Mouse (Mus musculus): ENCODE results near the gene Magi2.
"Not testable (repeated sequence)": the region's sequence is repeated elsewhere in the genome, so short reads cannot be mapped to it uniquely, and the experiment has no call there.

Gene Magi2

GRCm38 (mm10) chr5:19226866-19227243 lies at the start of gene Magi2:
TSS of gene Magi2 (plus strand) at chr5:19227036.
- DNase-seq (ENCODE audit: low read depth, low spot score) = no peak

GRCm38 (mm10) chr5:19178594-19178993 lies 48.2 kb upstream of the Magi2 start:
- DNase-seq (ENCODE audit: low read depth, low spot score) = no peak

GRCm38 (mm10) chr5:19186175-19186574 lies 40.7 kb upstream of the Magi2 start:
- no peak for DNase-seq (ENCODE audit: low read depth, low spot score)

- DNase-seq (ENCODE audit: low read depth, low spot score) = no peak
These were observed 15.2 kb upstream of the Magi2 start for GRCm38 (mm10) chr5:19211665-19212064.

GRCm38 (mm10) chr5:19226144-19226865 lies 531 bp upstream of the Magi2 start:
- peak; percentile 65 for DNase-seq (ENCODE audit: low read depth, low spot score)

GRCm38 (mm10) chr5:19227281-19227680 lies 445 bp downstream of the Magi2 start:
- no peak for DNase-seq (ENCODE audit: low read depth, low spot score)

- DNase-seq (ENCODE audit: low read depth, low spot score) = peak; percentile 35
These were observed 1.0 kb downstream of the Magi2 start for GRCm38 (mm10) chr5:19227791-19228331.

- no peak for DNase-seq (ENCODE audit: low read depth, low spot score)
These were observed 15.0 kb downstream of the Magi2 start for GRCm38 (mm10) chr5:19241797-19242196.

GRCm38 (mm10) chr5:19246426-19246825 lies 19.6 kb downstream of the Magi2 start:
- no peak for DNase-seq (ENCODE audit: low read depth, low spot score)

- DNase-seq (ENCODE audit: low read depth, low spot score) = no peak
These were observed 20.4 kb downstream of the Magi2 start for GRCm38 (mm10) chr5:19247266-19247665.

- no peak for DNase-seq (ENCODE audit: low read depth, low spot score)
These were observed 36.0 kb downstream of the Magi2 start for GRCm38 (mm10) chr5:19262816-19263215.

GRCm38 (mm10) chr5:19264627-19265026 lies 37.8 kb downstream of the Magi2 start:
- DNase-seq (ENCODE audit: low read depth, low spot score) = no peak

- no peak for DNase-seq (ENCODE audit: low read depth, low spot score)
These were observed 65.7 kb downstream of the Magi2 start for GRCm38 (mm10) chr5:19292581-19292980.

GRCm38 (mm10) chr5:19306656-19307055 lies 79.8 kb downstream of the Magi2 start:
- no peak for DNase-seq (ENCODE audit: low read depth, low spot score)

GRCm38 (mm10) chr5:19309870-19310269 lies 83.0 kb downstream of the Magi2 start:
- DNase-seq (ENCODE audit: low read depth, low spot score) = no peak

- no peak for DNase-seq (ENCODE audit: low read depth, low spot score)
These were observed 95.7 kb downstream of the Magi2 start for GRCm38 (mm10) chr5:19322532-19322931.

- no peak for DNase-seq (ENCODE audit: low read depth, low spot score)
These were observed 110.7 kb downstream of the Magi2 start for GRCm38 (mm10) chr5:19337561-19337960.

- no peak for DNase-seq (ENCODE audit: low read depth, low spot score)
These were observed 141.3 kb downstream of the Magi2 start for GRCm38 (mm10) chr5:19368175-19368574.

- DNase-seq (ENCODE audit: low read depth, low spot score) = no peak
These were observed 169.0 kb downstream of the Magi2 start for GRCm38 (mm10) chr5:19395876-19396275.

- no peak for DNase-seq (ENCODE audit: low read depth, low spot score)
These were observed 173.5 kb downstream of the Magi2 start for GRCm38 (mm10) chr5:19400299-19400698.

- no peak for DNase-seq (ENCODE audit: low read depth, low spot score)
These were observed 174.0 kb downstream of the Magi2 start for GRCm38 (mm10) chr5:19400738-19401408.

GRCm38 (mm10) chr5:19404268-19404667 lies 177.4 kb downstream of the Magi2 start:
- DNase-seq (ENCODE audit: low read depth, low spot score) = not testable (repeated sequence)

GRCm38 (mm10) chr5:19414556-19414955 lies 187.7 kb downstream of the Magi2 start:
- DNase-seq (ENCODE audit: low read depth, low spot score) = no peak
